Mouse (Mus musculus): ENCODE results near the gene Rnf5. TPM values are rescaled to one million over a fixed set of nuclear protein-coding genes. Genes with fewer than 3 reads are reported as not detected.

The Rnf5 gene
- total RNA-seq, 1 experiment: 22.8 TPM

- in situ Hi-C loops (cut with MboI; ENCODE audit: low sequenced_read_pairs in 2 of 2, unreplicated experiment in 2 of 2): no loop called here
- DNase-seq (ENCODE audit: low read depth, low spot score): no peak
- TF ChIP-seq ZNF384 (IDR thresholded peaks at IDR 0.05; ENCODE audit: low read depth, low read length): no peak
- TF ChIP-seq HCFC1 (IDR thresholded peaks at IDR 0.05; ENCODE audit: borderline replicate concordance, insufficient read depth, low read length): no peak
- TF ChIP-seq MAFK (IDR thresholded peaks at IDR 0.05; ENCODE audit: insufficient read depth, low read depth, low read length): no peak
- TF ChIP-seq CHD2 (IDR thresholded peaks at IDR 0.05; ENCODE audit: low read depth, low read length): no peak
- no peak for TF ChIP-seq ZC3H11A (IDR thresholded peaks at IDR 0.05; ENCODE audit: borderline replicate concordance, low read depth, low read length)
- no peaks in the 10 kb centered on the region; a peak in 1 of 4 replicates for H3K4me1 ChIP-seq (ENCODE audit: control insufficient read depth in 2 of 2, insufficient read depth in 2 of 2, low read length in 2 of 2, poor library complexity in 1 of 2)
- no peak overlapping the region for H3K27ac ChIP-seq (ENCODE audit: insufficient read depth, low read depth, low read length, poor library complexity, severe bottlenecking)
- peaks cover 28% of the 10 kb centered on the region; the same call in 1 of the 2 replicates for H3K36me3 ChIP-seq (ENCODE audit: control insufficient read depth, insufficient read depth, low read length, poor library complexity, severe bottlenecking)
- H3K9ac ChIP-seq (ENCODE audit: insufficient read depth, low read depth, low read length, poor library complexity, severe bottlenecking): no peak overlapping the region
- no peak overlapping the region for H3K4me3 ChIP-seq (ENCODE audit: insufficient read depth in 1 of 2, low read depth in 1 of 2, low read length in 2 of 2, poor library complexity in 1 of 2, severe bottlenecking in 1 of 2)
- H3K9me3 ChIP-seq (ENCODE audit: control insufficient read depth, insufficient read depth, low read depth, low read length): no peaks in the 10 kb centered on the region
These were observed 10.3 kb upstream of the Rnf5 start for GRCm38 (mm10) chr17:34613830-34614229.

- Histone ChIP-seq H3K4me3 (ENCODE audit: insufficient read depth in 1 of 2, low read depth in 1 of 2, low read length in 2 of 2, poor library complexity in 1 of 2, severe bottlenecking in 1 of 2) (no peak overlapping the region), H3K9me3 (ENCODE audit: control insufficient read depth, insufficient read depth, low read depth, low read length) (no peaks in the 10 kb centered on the region), H3K36me3 (ENCODE audit: control insufficient read depth, insufficient read depth, low read length, poor library complexity, severe bottlenecking) (peaks cover 30% of the 10 kb centered on the region; the same call in 1 of the 2 replicates), H3K9ac (ENCODE audit: insufficient read depth, low read depth, low read length, poor library complexity, severe bottlenecking) (no peak overlapping the region), H3K4me1 (ENCODE audit: control insufficient read depth in 2 of 2, insufficient read depth in 2 of 2, low read length in 2 of 2, poor library complexity in 1 of 2) (no peaks in the 10 kb centered on the region; a peak in 1 of 4 replicates), H3K27ac (ENCODE audit: insufficient read depth, low read depth, low read length, poor library complexity, severe bottlenecking) (no peak overlapping the region)
- in situ Hi-C loops (cut with MboI; ENCODE audit: low sequenced_read_pairs in 2 of 2, unreplicated experiment in 2 of 2): no loop called here
- DNase-seq (ENCODE audit: low read depth, low spot score): no peak
- TF ChIP-seq ZNF384 (IDR thresholded peaks at IDR 0.05; ENCODE audit: low read depth, low read length) (no peak), MAFK (IDR thresholded peaks at IDR 0.05; ENCODE audit: insufficient read depth, low read depth, low read length) (no peak), ZC3H11A (IDR thresholded peaks at IDR 0.05; ENCODE audit: borderline replicate concordance, low read depth, low read length) (no peak), HCFC1 (IDR thresholded peaks at IDR 0.05; ENCODE audit: borderline replicate concordance, insufficient read depth, low read length) (no peak), CHD2 (IDR thresholded peaks at IDR 0.05; ENCODE audit: low read depth, low read length) (no peak)
These were observed 9.7 kb upstream of the Rnf5 start for GRCm38 (mm10) chr17:34613054-34613645.

GRCm38 (mm10) chr17:34611050-34611449 is 7.6 kb upstream of the Rnf5 start:
- Histone ChIP-seq H3K9me3 (ENCODE audit: control insufficient read depth, insufficient read depth, low read depth, low read length) (no peaks in the 10 kb centered on the region), H3K9ac (ENCODE audit: insufficient read depth, low read depth, low read length, poor library complexity, severe bottlenecking) (no peak overlapping the region), H3K4me3 (ENCODE audit: insufficient read depth in 1 of 2, low read depth in 1 of 2, low read length in 2 of 2, poor library complexity in 1 of 2, severe bottlenecking in 1 of 2) (no peak overlapping the region), H3K36me3 (ENCODE audit: control insufficient read depth, insufficient read depth, low read length, poor library complexity, severe bottlenecking) (peaks cover 32% of the 10 kb centered on the region; the same call in 1 of the 2 replicates), H3K27ac (ENCODE audit: insufficient read depth, low read depth, low read length, poor library complexity, severe bottlenecking) (no peak overlapping the region), H3K4me1 (ENCODE audit: control insufficient read depth in 2 of 2, insufficient read depth in 2 of 2, low read length in 2 of 2, poor library complexity in 1 of 2) (peaks cover 0 to 5% of the 10 kb centered on the region in 2 experiments; a peak in 1 of 4 replicates)
- DNase-seq (ENCODE audit: low read depth, low spot score): no peak
- TF ChIP-seq ZC3H11A (IDR thresholded peaks at IDR 0.05; ENCODE audit: borderline replicate concordance, low read depth, low read length) (no peak), MAFK (IDR thresholded peaks at IDR 0.05; ENCODE audit: insufficient read depth, low read depth, low read length) (no peak), ZNF384 (IDR thresholded peaks at IDR 0.05; ENCODE audit: low read depth, low read length) (no peak), HCFC1 (IDR thresholded peaks at IDR 0.05; ENCODE audit: borderline replicate concordance, insufficient read depth, low read length) (no peak)
- in situ Hi-C loops (cut with MboI; ENCODE audit: low sequenced_read_pairs in 2 of 2, unreplicated experiment in 2 of 2): no loop called here

- Histone ChIP-seq H3K36me3 (ENCODE audit: control insufficient read depth, insufficient read depth, low read length, poor library complexity, severe bottlenecking) (peaks cover 21% of the 10 kb centered on the region; the same call in 1 of the 2 replicates), H3K27ac (ENCODE audit: insufficient read depth, low read depth, low read length, poor library complexity, severe bottlenecking) (no peak overlapping the region), H3K4me3 (ENCODE audit: insufficient read depth in 1 of 2, low read depth in 1 of 2, low read length in 2 of 2, poor library complexity in 1 of 2, severe bottlenecking in 1 of 2) (no peak overlapping the region), H3K9ac (ENCODE audit: insufficient read depth, low read depth, low read length, poor library complexity, severe bottlenecking) (no peak overlapping the region), H3K4me1 (ENCODE audit: control insufficient read depth in 2 of 2, insufficient read depth in 2 of 2, low read length in 2 of 2, poor library complexity in 1 of 2) (peaks cover 0 to 8% of the 10 kb centered on the region in 2 experiments; a peak in 1 of 4 replicates), H3K9me3 (ENCODE audit: control insufficient read depth, insufficient read depth, low read depth, low read length) (no peaks in the 10 kb centered on the region)
- no peak for TF ChIP-seq CHD2 (IDR thresholded peaks at IDR 0.05; ENCODE audit: low read depth, low read length)
- no peak for TF ChIP-seq HCFC1 (IDR thresholded peaks at IDR 0.05; ENCODE audit: borderline replicate concordance, insufficient read depth, low read length)
- no peak for TF ChIP-seq MAFK (IDR thresholded peaks at IDR 0.05; ENCODE audit: insufficient read depth, low read depth, low read length)
- no peak for TF ChIP-seq ZC3H11A (IDR thresholded peaks at IDR 0.05; ENCODE audit: borderline replicate concordance, low read depth, low read length)
- TF ChIP-seq ZNF384 (IDR thresholded peaks at IDR 0.05; ENCODE audit: low read depth, low read length): no peak
- in situ Hi-C loops (cut with MboI; ENCODE audit: low sequenced_read_pairs in 2 of 2, unreplicated experiment in 2 of 2): no loop called here
- no peak for DNase-seq (ENCODE audit: low read depth, low spot score)
These were observed 4.5 kb upstream of the Rnf5 start for GRCm38 (mm10) chr17:34607997-34608396.

Data from ES-E14 (cell line).